Mouse (Mus musculus) midbrain, postnatal 0 days (tissue): Measurements from ENCODE around the gene Psma6. TPM values are rescaled to one million over a fixed set of nuclear protein-coding genes. Genes with fewer than 3 reads are reported as not detected.

Experiments
- ATAC-seq: fragments of 200-750 bp; cut with Nextera tagmentation; 2 replicates; pipeline ENCODE4 v1.8.0; 2017; ENCODE audit warnings: moderate number of reproducible peaks, mild to moderate bottlenecking, moderate TSS enrichment, moderate library complexity; ENCODE audit not compliant: low FRiP score
- DNase-seq: peaks from one replicate; pipeline ENCODE4 v3.0.0-alpha.2; 2015; ENCODE audit warnings: low spot score
- H3K27ac ChIP-seq: fragments of 300-500 bp; sonication (generic); 2 replicates; pipeline ENCODE4 v1.5.1; 2014; ENCODE audit warnings: low read depth, mild to moderate bottlenecking, low read length, mixed read lengths
- H3K27me3 ChIP-seq: fragments of 300-500 bp; sonication (generic); 2 replicates; pipeline ENCODE4 v1.6.1; 2014; ENCODE audit warnings: low read length, control low read depth, mixed read lengths; ENCODE audit not compliant: insufficient read depth
- H3K36me3 ChIP-seq: fragments of 300-500 bp; sonication (generic); 2 replicates; pipeline ENCODE4 v1.6.1; 2014; ENCODE audit warnings: low read length, control low read depth, mixed read lengths; ENCODE audit not compliant: insufficient read depth
- H3K4me1 ChIP-seq: fragments of 300-500 bp; sonication (generic); 2 replicates; pipeline ENCODE4 v1.6.1; 2014; ENCODE audit warnings: mild to moderate bottlenecking, control low read depth, antibody characterized with exemption, low read length, mixed read lengths; ENCODE audit not compliant: insufficient read depth
- H3K4me2 ChIP-seq: fragments of 300-500 bp; sonication (generic); 2 replicates; pipeline ENCODE4 v1.6.1; 2014; ENCODE audit warnings: low read depth, mild to moderate bottlenecking, low read length, mixed read lengths; ENCODE audit not compliant: poor library complexity, severe bottlenecking
- H3K4me3 ChIP-seq: fragments of 300-500 bp; sonication (generic); 2 replicates; pipeline ENCODE4 v1.5.1; 2014; ENCODE audit warnings: low read depth, mild to moderate bottlenecking, low read length, moderate library complexity
- H3K9ac ChIP-seq: fragments of 300-500 bp; sonication (generic); replicated peaks from 2 replicates; pipeline ENCODE4 v1.6.1; 2014; ENCODE audit warnings: mild to moderate bottlenecking, low read length, moderate library complexity, mixed read lengths; ENCODE audit not compliant: poor library complexity, severe bottlenecking
- H3K9me3 ChIP-seq: fragments of 300-500 bp; sonication (generic); 2 replicates; pipeline ENCODE4 v1.6.1; 2016; ENCODE audit warnings: low read length, control low read depth
- CTCF ChIP-seq: IDR thresholded peaks from 2 replicates; pipeline ENCODE4 v1.5.1; 2016; ENCODE audit warnings: antibody characterized with exemption, mild to moderate bottlenecking
- WGBS: fragments of 180-500 bp; shearing (Covaris S2); extraction: QIAGEN DNeasy Blood & Tissue Kit; methylation state at CpG from one replicate; pipeline ENCODE4 v1.1.7; 2014; 5-methylcytosine and 5-hydroxymethylcytosine counted together
- polyA plus RNA-seq: library from polyadenylated mRNA; unstranded; fragments of >200 nt; fragmentation: Nextera tagmentation; extraction: Ambion mirVana; gene quantifications from 2 replicates; pipeline ENCODE4 v1.2.1, GENCODE M21; 2015
- total RNA-seq: library from RNA; depleted of rRNA; stranded (reverse); fragments of >200 nt; gene quantifications from 2 replicates; pipeline ENCODE4 v1.2.3, GENCODE M21; 2014

The Psma6 gene
- total and polyA plus RNA-seq, 2 experiments from 2014 or later = 91.1 to 422 TPM

DNA sequence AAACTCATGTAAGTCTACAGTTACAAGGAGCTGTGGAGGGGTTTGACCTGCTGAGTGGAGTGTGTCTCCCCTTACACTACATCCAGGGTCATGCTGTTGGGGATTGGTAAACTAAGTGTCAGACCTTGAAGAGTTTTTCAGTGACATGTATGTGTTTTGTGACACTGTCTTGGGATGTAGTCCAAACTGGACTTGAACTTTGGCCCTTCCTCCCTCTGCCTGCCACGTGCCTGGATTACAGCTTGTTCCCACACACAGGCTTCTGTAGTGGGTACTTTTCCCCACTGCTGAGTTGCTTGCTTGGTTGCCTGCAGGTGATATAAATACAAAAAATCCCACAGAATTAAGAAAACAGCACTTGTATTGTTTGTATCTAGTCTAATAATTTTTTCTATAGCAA, 31.7 kb downstream of the Psma6 start:
- no peak for ATAC-seq
- Histone ChIP-seq H3K9me3 (no peaks in the 10 kb centered on the region), H3K36me3 (peaks cover 55% of the 10 kb centered on the region), H3K9ac (no peak overlapping the region), H3K4me2 (no peak overlapping the region), H3K4me3 (no peak overlapping the region), H3K27ac (no peak overlapping the region), H3K4me1 (no peaks in the 10 kb centered on the region), H3K27me3 (no peaks in the 10 kb centered on the region)
- 81% methylated on average over 1 of the region's 1 CpGs for WGBS
- no peak for DNase-seq
- TF ChIP-seq CTCF = no peak

GRCm38 (mm10) chr12:55420220-55420619, 36.2 kb downstream of the Psma6 start:
- Histone ChIP-seq H3K4me3 (no peak overlapping the region), H3K4me2 (no peak overlapping the region), H3K9me3 (no peaks in the 10 kb centered on the region), H3K9ac (no peak overlapping the region), H3K4me1 (no peaks in the 10 kb centered on the region), H3K27me3 (no peaks in the 10 kb centered on the region), H3K36me3 (peaks cover 29% of the 10 kb centered on the region), H3K27ac (no peak overlapping the region)
- WGBS = 94% methylated on average over 24 of the region's 24 CpGs
- TF ChIP-seq CTCF = no peak
- DNase-seq (no peak), ATAC-seq (no peak)

- ATAC-seq (no peak), DNase-seq (no peak)
- TF ChIP-seq CTCF = no peak
- Histone ChIP-seq H3K4me3 (no peak overlapping the region), H3K9me3 (no peaks in the 10 kb centered on the region), H3K4me2 (no peak overlapping the region), H3K9ac (no peak overlapping the region), H3K36me3 (peaks cover 19% of the 10 kb centered on the region), H3K27me3 (no peaks in the 10 kb centered on the region), H3K4me1 (no peaks in the 10 kb centered on the region), H3K27ac (no peak overlapping the region)
- 49% methylated on average over 3 of the region's 3 CpGs for WGBS
Measured at GRCm38 (mm10) chr12:55422057-55422456, 38.0 kb downstream of the Psma6 start.

DNA sequence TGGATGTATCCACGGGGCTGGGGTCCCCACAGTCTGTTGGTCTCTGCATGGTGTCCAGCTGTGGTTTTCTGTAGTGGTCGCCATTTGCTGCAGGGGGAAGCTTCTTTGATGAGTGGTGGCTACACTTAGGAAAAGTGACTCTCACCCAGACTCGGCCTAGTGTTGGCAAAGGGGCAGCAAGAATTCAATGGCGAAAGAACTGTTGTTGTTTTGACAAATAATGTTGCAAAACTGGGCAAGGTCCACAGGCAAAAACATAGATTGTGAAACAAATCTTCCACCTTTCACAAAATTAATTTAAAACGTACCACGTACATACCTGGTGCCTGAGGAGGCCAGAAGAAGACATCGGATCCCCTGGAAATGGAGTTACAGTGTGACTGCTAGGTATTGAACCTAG, 42.3 kb downstream of the Psma6 start:
- no peaks in the 10 kb centered on the region for H3K4me1 ChIP-seq
- 89% methylated on average over 7 of the region's 7 CpGs for WGBS
- no peak overlapping the region for H3K4me3 ChIP-seq
- no peak for TF ChIP-seq CTCF
- H3K27me3 ChIP-seq = no peaks in the 10 kb centered on the region
- H3K9me3 ChIP-seq = no peaks in the 10 kb centered on the region
- no peak overlapping the region for H3K27ac ChIP-seq
- no peaks in the 10 kb centered on the region for H3K36me3 ChIP-seq
- DNase-seq (no peak), ATAC-seq (no peak)
- no peak overlapping the region for H3K4me2 ChIP-seq
- H3K9ac ChIP-seq = no peak overlapping the region

DNA sequence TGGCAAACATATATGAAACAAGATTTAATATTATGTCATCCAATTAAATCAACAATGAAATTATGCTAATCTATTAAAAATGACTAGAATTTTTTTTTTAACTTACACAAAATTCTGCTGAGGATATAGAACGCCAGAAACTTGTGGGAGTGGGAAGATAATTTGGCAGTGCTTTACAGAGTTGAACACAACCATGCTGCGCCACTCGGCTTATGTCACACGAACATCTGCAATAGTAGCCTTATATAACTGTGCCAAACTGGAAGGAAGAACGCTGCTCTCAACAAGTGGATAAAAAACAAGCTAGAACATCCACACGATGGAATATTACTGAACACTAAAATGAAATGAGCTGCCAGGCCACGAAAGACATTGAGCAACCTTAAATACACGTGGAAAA, 45.2 kb downstream of the Psma6 start:
- Histone ChIP-seq H3K27me3 (no peaks in the 10 kb centered on the region), H3K36me3 (no peaks in the 10 kb centered on the region), H3K4me3 (no peak overlapping the region), H3K9me3 (no peaks in the 10 kb centered on the region), H3K27ac (no peak overlapping the region), H3K9ac (no peak overlapping the region), H3K4me2 (no peak overlapping the region), H3K4me1 (no peaks in the 10 kb centered on the region)
- 91% methylated on average over 8 of the region's 8 CpGs for WGBS
- DNase-seq (no peak), ATAC-seq (no peak)
- no peak for TF ChIP-seq CTCF

DNA sequence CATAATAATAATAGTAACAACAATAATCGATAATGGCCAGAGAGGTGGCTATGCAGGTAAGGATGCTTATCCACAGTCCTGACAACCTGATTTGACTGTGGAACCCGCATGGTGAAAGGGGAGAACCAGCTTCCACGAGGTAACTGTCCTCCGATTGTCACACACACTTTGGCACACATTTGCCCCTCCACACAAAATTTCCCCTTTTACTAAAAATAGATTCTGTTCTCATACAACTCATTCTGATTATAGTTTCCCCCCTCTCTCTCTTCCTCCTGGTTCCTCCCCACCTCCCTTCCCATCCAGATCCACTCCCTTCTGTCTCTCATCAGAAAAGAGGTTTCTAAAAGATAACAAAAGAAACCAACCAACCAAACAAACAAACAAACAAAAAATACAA, 45.9 kb downstream of the Psma6 start:
- Histone ChIP-seq H3K27ac (no peak overlapping the region), H3K9me3 (no peaks in the 10 kb centered on the region), H3K4me3 (no peak overlapping the region), H3K4me1 (no peaks in the 10 kb centered on the region), H3K36me3 (no peaks in the 10 kb centered on the region), H3K27me3 (no peaks in the 10 kb centered on the region), H3K9ac (no peak overlapping the region), H3K4me2 (no peak overlapping the region)
- no peak for TF ChIP-seq CTCF
- ATAC-seq (no peak), DNase-seq (no peak)
- WGBS = 87% methylated on average over 4 of the region's 4 CpGs
